Mouse (Mus musculus) gastrocnemius, adult 2 months (tissue): ENCODE results near the gene Col9a1. TPM values are rescaled to one million over a fixed set of nuclear protein-coding genes. Genes with fewer than 3 reads are reported as not detected.
A peak's percentile ranks its signal among the peaks of the same experiment; 100 is the strongest.

ENCODE experiments used
- DNase-seq: peaks from one replicate; pipeline ENCODE4 v3.0.0; 2022
- H3K27ac ChIP-seq: fragments of 200-600 bp; 2 replicates; pipeline ENCODE4 v1.8.1; 2022; ENCODE audit warnings: mild to moderate bottlenecking
- H3K4me3 ChIP-seq: fragments of 200-600 bp; 2 replicates; pipeline ENCODE4 v1.8.1; 2022; ENCODE audit warnings: mild to moderate bottlenecking, moderate library complexity
- CTCF ChIP-seq: fragments of 200-600 bp; IDR thresholded peaks from 2 replicates; pipeline ENCODE4 v1.8.1; 2022; ENCODE audit warnings: antibody characterized with exemption, mild to moderate bottlenecking, moderate library complexity
- intact Hi-C: fragments of 180-260 bp; cut with DNase I; formaldehyde crosslinking; loops from one replicate; pipeline ENCODE4 v1.15.1; 2025
- total RNA-seq, 2 experiments: library from RNA; stranded (reverse); gene quantifications; 2 replicates each; pipeline ENCODE4 v1.2.3; 2021

The Col9a1 gene
- total RNA-seq, 2 experiments from 2014 or later, result 0.20 to 1.2 TPM

GRCm38 (mm10) chr1:24259419-24259818, 82.0 kb downstream of the Col9a1 start:
- DNase-seq, result no peak
- no peak overlapping the region for H3K4me3 ChIP-seq
- intact Hi-C loops, result loop anchor here (10.0 kb wide), 1 partner anchor 435 kb away; no protein-coding TSS in a partner anchor
- TF ChIP-seq CTCF, result no peak
- H3K27ac ChIP-seq, result no peak overlapping the region

GRCm38 (mm10) chr1:24261181-24261580, 83.8 kb downstream of the Col9a1 start:
- TF ChIP-seq CTCF, result no peak
- Histone ChIP-seq H3K4me3 (no peak overlapping the region), H3K27ac (no peak overlapping the region)
- intact Hi-C loops, result no loop called here
- DNase-seq, result no peak

GRCm38 (mm10) chr1:24267022-24267421, 89.6 kb downstream of the Col9a1 start:
- Histone ChIP-seq H3K4me3 (no peak overlapping the region), H3K27ac (no peak overlapping the region)
- intact Hi-C loops, result no loop called here
- TF ChIP-seq CTCF, result no peak
- no peak for DNase-seq

- Histone ChIP-seq H3K27ac (no peak overlapping the region), H3K4me3 (peak overlapping the region; percentile 25; the same call in 1 of the 2 replicates)
- peak; percentile 36 for DNase-seq
- TF ChIP-seq CTCF, result no peak
- intact Hi-C loops, result no loop called here
Observed at GRCm38 (mm10) chr1:24286360-24286759, 109.0 kb downstream of the Col9a1 start.

- Histone ChIP-seq H3K27ac (no peak overlapping the region), H3K4me3 (no peak overlapping the region)
- no peak for TF ChIP-seq CTCF
- no peak for DNase-seq
- intact Hi-C loops, result no loop called here
Observed at GRCm38 (mm10) chr1:24292515-24292914, 115.1 kb downstream of the Col9a1 start.

GRCm38 (mm10) chr1:24294979-24295942, 117.9 kb downstream of the Col9a1 start:
- no peak for DNase-seq
- H3K27ac ChIP-seq, result no peak overlapping the region
- no peak overlapping the region for H3K4me3 ChIP-seq
- TF ChIP-seq CTCF, result no peak
- intact Hi-C loops, result no loop called here

GRCm38 (mm10) chr1:24300700-24301099, 123.3 kb downstream of the Col9a1 start:
- intact Hi-C loops, result no loop called here
- no peak overlapping the region for H3K27ac ChIP-seq
- no peak overlapping the region for H3K4me3 ChIP-seq
- DNase-seq, result no peak
- peak; percentile 19; the same call in 1 of the 2 replicates for TF ChIP-seq CTCF

Other genes with a start within 250 kb of the Col9a1 start
- 10 to 100 TPM; 33.1 to 56.3 TPM for gene Sdhaf4, start 172.0 kb upstream of the Col9a1 start, total RNA-seq
- gene Fam135a, start 77.3 kb upstream of the Col9a1 start, total RNA-seq, result 10 to 100 TPM; 18.4 to 19.9 TPM